Mouse (Mus musculus) cerebellum, adult 2 months (tissue): Measurements from ENCODE around the gene Ranbp10.

Source experiments
- CTCF ChIP-seq: fragments of 200-500 bp; IDR thresholded peaks from 2 replicates; pipeline ENCODE4 v1.5.1; 2011; ENCODE audit warnings: low read depth, mild to moderate bottlenecking, control low read depth, low read length, moderate library complexity, borderline replicate concordance; ENCODE audit not compliant: insufficient read depth
- POLR2A ChIP-seq: fragments of 200-500 bp; IDR thresholded peaks from 2 replicates; pipeline ENCODE4 v1.6.1; 2011; ENCODE audit warnings: low read length, control low read depth, borderline replicate concordance; ENCODE audit not compliant: insufficient read depth

DNA sequence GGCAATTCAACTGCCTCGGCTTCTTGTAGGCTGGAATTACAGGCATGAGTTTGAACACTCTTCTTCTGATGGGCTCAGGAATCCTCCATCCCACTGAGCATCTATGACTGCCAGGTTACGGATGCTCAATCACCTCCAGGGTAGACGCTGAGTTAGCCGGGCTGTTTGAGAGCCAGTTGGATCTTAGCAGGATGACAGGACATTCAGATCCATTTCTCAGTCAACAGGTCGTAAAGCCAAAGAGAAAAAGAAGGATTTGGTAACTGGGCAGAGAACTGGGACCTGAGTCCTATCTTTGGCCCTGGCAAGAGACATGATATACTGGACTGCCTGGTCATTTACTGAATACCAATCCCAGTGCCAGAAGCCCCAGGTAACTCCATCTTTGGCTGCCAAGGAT, 87.9 kb downstream of the Ranbp10 start:
- TF ChIP-seq CTCF, result no peak
- TF ChIP-seq POLR2A, result no peak
